Mouse (Mus musculus) gastrocnemius, adult 8-10 months (tissue): ENCODE data around the gene Gins1. TPM values are rescaled to one million over a fixed set of nuclear protein-coding genes. Genes with fewer than 3 reads are reported as not detected.
"Not testable (repeated sequence)": the region's sequence is repeated elsewhere in the genome, so short reads cannot be mapped to it uniquely, and the experiment has no call there.

Source experiments
- DNase-seq, 2 experiments: peaks; one replicate each; pipeline ENCODE4 v3.0.0; 2022; ENCODE audit warnings: low spot score in 2 of 2
- total RNA-seq, 4 experiments: library from RNA; stranded (reverse); gene quantifications; 2 replicates each; pipeline ENCODE4 v1.2.4; 2022

Gins1 gene
- total RNA-seq, 4 experiments from 2014 or later, result 1.6 to 2.7 (median 1.9) TPM

- DNase-seq, result peak; percentile 95 to 96
These were observed 4.3 kb downstream of the Gins1 start for GRCm38 (mm10) chr2:150909429-150910039.

- DNase-seq, result no peak
These were observed 5.2 kb downstream of the Gins1 start for GRCm38 (mm10) chr2:150910295-150910881.

- DNase-seq, result no peak
These were observed 9.7 kb downstream of the Gins1 start for GRCm38 (mm10) chr2:150914781-150915515.

- no peak for DNase-seq
These were observed 10.6 kb downstream of the Gins1 start for GRCm38 (mm10) chr2:150915786-150916185.

DNA sequence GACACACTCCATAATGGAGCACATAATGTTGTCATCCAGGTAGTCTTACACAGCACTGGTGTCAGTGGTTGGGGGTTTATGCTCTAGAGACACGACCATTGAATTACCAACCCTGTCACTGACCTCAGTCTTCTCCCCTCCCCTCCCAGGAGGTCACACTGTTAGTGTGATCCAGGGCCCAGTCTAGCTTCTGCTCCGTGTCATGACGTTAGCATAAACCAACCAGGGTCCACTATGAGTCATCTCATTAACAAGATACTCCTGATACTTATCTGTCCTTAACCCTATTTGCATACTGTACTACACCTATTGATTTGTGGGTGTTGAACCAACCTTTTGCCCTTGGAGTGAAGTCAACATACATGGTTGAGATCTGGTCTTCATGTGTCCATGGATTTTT, 13.5 kb downstream of the Gins1 start:
- no peak for DNase-seq

- DNase-seq, result no peak
These were observed 15.3 kb downstream of the Gins1 start for GRCm38 (mm10) chr2:150920543-150920942.

- no peak for DNase-seq
These were observed 16.5 kb downstream of the Gins1 start for GRCm38 (mm10) chr2:150921697-150922096.

DNA sequence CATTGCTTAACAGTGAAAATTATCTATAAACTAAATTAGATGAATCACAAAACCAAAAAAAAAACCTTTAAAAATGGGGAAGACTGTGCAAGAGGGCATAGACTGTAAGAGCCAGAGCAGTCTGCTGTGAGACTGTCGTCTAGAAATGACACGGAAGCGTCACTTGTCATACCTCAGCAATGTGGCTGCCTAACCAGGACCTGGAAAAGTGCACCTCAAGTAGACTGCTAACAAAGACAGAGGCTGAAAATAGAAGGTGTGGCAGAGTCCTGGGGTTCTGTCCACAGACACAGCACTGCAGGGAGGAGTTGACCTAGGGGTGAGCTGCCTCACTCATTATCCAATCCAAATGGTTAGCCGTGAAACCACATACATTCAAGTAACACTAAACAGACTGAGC, 17.0 kb downstream of the Gins1 start:
- DNase-seq, result no peak

DNA sequence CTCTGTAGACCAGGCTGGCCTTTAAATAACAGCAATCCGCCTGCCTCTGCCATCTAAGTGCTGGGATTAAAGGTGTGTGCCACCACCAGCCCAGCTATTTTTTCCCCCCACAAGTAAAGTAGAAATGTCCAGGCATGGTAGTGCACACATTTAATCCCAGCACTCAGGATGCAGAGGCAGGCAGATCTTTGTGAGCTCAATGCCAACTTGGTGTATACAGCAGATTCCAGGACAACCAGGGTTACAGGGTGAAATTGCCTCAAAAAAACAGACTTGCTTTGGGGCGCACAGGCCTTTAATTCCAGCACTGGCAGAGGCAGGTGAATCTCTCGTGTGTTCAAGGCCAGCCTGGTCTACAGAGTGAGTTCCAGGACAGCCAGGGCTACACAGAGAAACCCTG, 17.8 kb downstream of the Gins1 start:
- DNase-seq, result no peak

- DNase-seq, result no peak
These were observed 18.3 kb downstream of the Gins1 start for GRCm38 (mm10) chr2:150923505-150923904.

DNA sequence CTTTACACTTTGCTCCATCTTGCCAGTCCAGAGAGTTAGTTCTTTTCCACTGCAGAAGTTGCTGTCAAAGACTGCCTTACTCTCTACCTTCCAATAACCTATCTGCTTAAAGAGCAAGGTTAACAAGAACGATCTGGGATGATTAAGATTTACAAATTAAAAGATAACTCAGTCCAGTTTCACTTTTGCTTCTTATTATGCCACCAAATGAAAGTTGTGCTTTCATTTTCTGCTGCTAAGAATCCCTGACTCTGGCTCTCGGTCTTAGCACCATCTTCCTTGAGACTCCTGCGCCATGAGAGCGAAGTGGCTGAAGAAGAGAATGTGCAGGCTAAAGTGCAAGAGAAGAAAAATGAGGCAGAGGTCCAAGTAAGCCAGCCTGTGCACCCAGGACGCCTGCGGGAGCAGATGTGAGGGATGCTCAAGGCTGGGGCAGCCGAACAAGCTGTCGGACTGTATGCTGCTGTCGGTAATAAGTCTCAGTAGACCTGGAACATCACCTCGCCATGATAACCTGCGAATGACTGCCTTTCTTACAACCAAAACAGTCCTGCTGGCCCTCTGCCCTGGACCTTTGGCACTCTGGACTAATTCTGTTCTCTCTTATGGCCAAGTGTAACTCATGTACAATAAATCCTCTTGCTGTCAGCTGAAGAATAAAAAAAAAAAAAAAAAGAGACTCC, 22.0 kb downstream of the Gins1 start:
- DNase-seq, result no peak

GRCm38 (mm10) chr2:150929156-150929555, 24.0 kb downstream of the Gins1 start:
- no peak for DNase-seq

DNA sequence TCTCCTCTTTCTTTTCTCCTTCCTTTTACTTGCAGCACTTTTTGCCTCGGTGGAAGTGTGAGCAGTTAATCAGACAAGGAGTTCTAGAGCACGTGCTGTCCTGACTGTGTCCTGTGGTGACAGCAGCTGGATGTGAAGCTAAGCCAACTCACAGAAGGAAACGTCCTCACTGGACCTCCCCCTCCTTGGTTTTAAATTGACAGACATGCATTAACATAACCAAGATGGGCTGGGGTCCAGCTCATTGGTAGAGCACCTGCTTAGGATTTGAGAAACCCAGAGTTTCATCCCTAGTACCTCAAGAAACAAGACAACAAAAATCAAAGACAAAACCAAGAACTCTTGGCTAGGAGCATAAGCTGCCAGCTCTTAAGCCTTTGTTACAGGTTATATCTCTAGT, 25.6 kb downstream of the Gins1 start:
- DNase-seq, result no peak

- no peak for DNase-seq
These were observed 28.3 kb downstream of the Gins1 start for GRCm38 (mm10) chr2:150933482-150933881.

GRCm38 (mm10) chr2:150934659-150935058, 29.5 kb downstream of the Gins1 start:
- no peak for DNase-seq

- DNase-seq, result no peak
These were observed 38.8 kb downstream of the Gins1 start for GRCm38 (mm10) chr2:150944017-150944416.

- DNase-seq, result not testable (repeated sequence)
These were observed 42.1 kb downstream of the Gins1 start for GRCm38 (mm10) chr2:150947341-150947740.

DNA sequence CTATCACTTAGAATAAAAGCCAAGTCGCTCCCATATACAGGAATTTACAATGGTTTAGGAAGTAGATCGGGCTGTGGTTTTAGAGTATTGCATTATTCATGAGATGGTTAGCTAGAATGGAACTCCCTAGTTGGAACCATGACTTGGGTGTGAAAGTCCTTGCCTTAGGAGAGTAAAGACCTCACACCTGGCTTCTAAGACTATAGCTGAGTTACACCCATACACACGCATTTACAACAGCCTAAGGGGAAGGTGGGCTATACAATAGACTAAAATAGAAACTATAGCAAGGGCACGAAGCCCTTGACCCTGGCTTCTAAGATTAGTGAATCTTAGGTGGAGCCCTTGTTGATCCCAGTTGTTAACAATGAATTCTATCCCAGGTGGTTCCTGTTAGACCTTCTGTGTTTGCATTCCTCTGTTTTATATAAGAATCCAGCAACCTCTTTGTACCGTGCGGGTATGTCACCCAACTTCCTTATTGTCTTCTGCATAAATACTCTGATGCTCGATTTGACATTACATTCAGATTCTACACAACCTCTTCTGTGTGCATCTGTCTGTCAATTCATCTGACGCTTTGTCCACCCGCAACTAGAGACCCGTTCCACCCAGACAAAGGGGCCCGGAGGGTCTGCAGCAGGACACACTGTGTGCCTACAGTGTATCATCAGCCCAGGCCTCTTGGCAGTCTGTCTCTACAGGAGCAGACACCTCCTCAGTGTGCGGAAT, 42.8 kb downstream of the Gins1 start:
- DNase-seq, result not testable (repeated sequence)

DNA sequence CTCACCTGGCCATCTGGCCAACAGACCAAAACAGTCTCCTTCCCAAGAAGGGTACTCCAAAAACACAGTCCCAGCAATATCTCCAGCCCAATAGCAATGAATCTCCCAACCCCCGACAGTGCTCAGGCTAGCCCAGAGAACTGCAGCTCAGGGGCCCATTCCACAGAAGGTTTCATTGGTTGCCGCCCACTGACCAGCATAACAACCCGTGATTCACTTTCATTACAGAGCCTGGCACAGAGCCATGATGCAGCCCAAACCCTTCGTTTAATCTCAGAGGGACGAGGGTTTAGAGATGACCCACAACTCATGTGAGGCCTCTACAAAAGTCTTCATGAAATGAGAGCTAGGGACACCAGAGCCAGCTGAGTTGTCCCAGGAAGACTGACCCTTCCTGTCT, 43.6 kb downstream of the Gins1 start:
- DNase-seq, result no peak

GRCm38 (mm10) chr2:150949652-150950051, 44.5 kb downstream of the Gins1 start:
- DNase-seq, result no peak

DNA sequence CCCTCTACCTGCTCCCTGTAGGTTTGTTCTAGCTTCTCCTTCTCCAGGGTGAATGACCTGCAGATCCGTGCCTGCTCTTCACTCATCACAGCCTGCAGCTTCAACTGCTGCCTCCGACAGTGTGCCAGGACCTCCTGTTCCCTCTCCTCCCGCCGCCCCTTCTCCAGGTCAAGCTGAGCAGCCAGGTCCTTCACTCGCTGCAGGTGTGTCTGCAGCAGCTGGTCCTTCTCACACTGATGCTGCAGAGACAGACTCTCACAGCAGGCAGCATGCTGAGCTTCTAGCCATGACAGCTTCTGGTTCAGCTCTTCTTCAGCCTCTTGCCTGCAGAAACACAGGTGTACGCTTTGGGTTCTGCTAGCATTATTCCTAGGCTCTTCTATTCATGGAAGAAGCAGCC, 44.9 kb downstream of the Gins1 start:
- no peak for DNase-seq

- no peak for DNase-seq
These were observed 46.0 kb downstream of the Gins1 start for GRCm38 (mm10) chr2:150951201-150951600.
